24 mouse cellular contexts compared by ENCODE assay signal in the genomic region with DNA sequence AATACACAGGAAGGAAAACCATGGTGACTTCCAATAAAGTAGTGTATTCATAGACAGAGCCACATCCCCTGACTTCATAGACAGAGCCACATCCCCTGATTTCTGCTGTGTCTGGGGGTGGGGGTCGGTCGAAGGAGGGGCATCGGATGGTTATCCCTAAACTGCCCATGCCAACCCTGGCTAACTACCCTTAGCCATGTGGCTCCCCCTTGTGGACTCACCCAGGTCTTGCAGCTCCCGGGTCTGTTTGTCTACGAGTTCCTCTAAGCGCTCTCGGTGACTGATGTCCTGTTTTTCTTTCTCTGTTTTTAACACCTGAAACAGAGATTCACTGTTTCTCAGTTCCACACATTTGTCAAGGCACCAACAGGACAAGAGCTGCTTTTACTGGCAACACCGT. TPM values are rescaled to one million over a fixed set of nuclear protein-coding genes. Genes with fewer than 3 reads are reported as not detected.
A peak's percentile ranks its signal among the peaks of the same experiment; 100 is the strongest.
DNase-seq lines count a peak whose midpoint lies in the region; ATAC-seq and TF ChIP-seq lines count a peak whose summit lies in the region.
"Had no signal": no experiment of that assay in that cellular context is flagged by ENCODE, and none has a peak within 500 bp of the region (broad histone marks: within the 10 kb centered on the region; RNA-seq: fewer than 3 reads in every experiment).

No protein-coding gene starts in this region.

- peak; percentile 11 for DNase-seq in CD4-positive, CD25-positive, alpha-beta regulatory T cell, adult 2 months (ENCODE audit: low read depth, low spot score)
- no peak for DNase-seq in left cerebral cortex, adult 2 months (ENCODE audit: extremely low spot score in 1 of 2, low spot score in 2 of 2)
- no peak for DNase-seq in left cerebral cortex, postnatal 10 days (ENCODE audit: extremely low spot score in 1 of 2, low spot score in 2 of 2)
- peak; percentile 10 for DNase-seq in thymus, adult 2 months
- no peak for DNase-seq in thymus, postnatal 0 days (ENCODE audit: low spot score)
- no peak for DNase-seq in right cerebral cortex, postnatal 10 days (ENCODE audit: low spot score in 2 of 2)
- DNase-seq: adrenal gland, postnatal 25 days; cerebellum, adult 18-20 months; cerebellum, postnatal 36 days; kidney, postnatal 10 days; left cerebral cortex, postnatal 4 days; liver, embryonic 13.5 days; lung, postnatal 10 days had no signal

- intact Hi-C loops in left cerebral cortex, adult 2 months (cut with DNase I), result no loop called here
- intact Hi-C loops in left cerebral cortex, postnatal 10 days (cut with DNase I), result no loop called here

- no peaks in the 10 kb centered on the region for H3K27me3 ChIP-seq in thymus, adult 2 months (ENCODE audit: control insufficient read depth, insufficient read depth, low read length)
- H3K27me3 ChIP-seq: embryonic facial prominence, embryonic 15.5 days; heart, embryonic 12.5 days; hindbrain, embryonic 13.5 days had no signal

- WGBS in thymus, adult 2 months, result 93% methylated on average over 8 of the region's 8 CpGs
- WGBS in bone marrow, adult 2 months, result 87% methylated on average over 8 of the region's 8 CpGs

- no peak overlapping the region for H3K4me3 ChIP-seq in left cerebral cortex, adult 2 months
- H3K4me3 ChIP-seq in thymus, adult 2 months (ENCODE audit: control insufficient read depth, insufficient read depth, low read length), result no peak overlapping the region
- H3K4me3 ChIP-seq in bone marrow, adult 2 months (replicated peaks; ENCODE audit: control insufficient read depth, low read depth, low read length), result no peak overlapping the region
- H3K4me3 ChIP-seq: embryonic facial prominence, embryonic 15.5 days; heart, embryonic 12.5 days; hindbrain, embryonic 13.5 days; liver, embryonic 13.5 days had no signal

- no peaks in the 10 kb centered on the region for H3K4me1 ChIP-seq in thymus, adult 2 months (replicated peaks; ENCODE audit: control insufficient read depth, insufficient read depth, low read length)
- H3K4me1 ChIP-seq in bone marrow, adult 2 months (ENCODE audit: control insufficient read depth, insufficient read depth, low read length), result no peaks in the 10 kb centered on the region
- H3K4me1 ChIP-seq: embryonic facial prominence, embryonic 15.5 days; heart, embryonic 12.5 days; liver, embryonic 13.5 days had no signal

- no peak overlapping the region for H3K27ac ChIP-seq in left cerebral cortex, adult 2 months
- peak overlapping the region; percentile 8; the same call in 1 of the 2 replicates for H3K27ac ChIP-seq in thymus, adult 2 months (ENCODE audit: control insufficient read depth, insufficient read depth, low read length)
- H3K27ac ChIP-seq in bone marrow, adult 2 months (ENCODE audit: control insufficient read depth, insufficient read depth, low read depth, low read length, poor library complexity), result no peak overlapping the region
- H3K27ac ChIP-seq: embryonic facial prominence, embryonic 15.5 days; hindbrain, embryonic 13.5 days; liver, embryonic 13.5 days had no signal

- ATAC-seq in CD4-positive, CD25-positive, alpha-beta regulatory T cell, adult 4 months, result no peak
- ATAC-seq: forebrain, embryonic 16.5 days had no signal

- peak; percentile 13; the same call in 1 of the 2 replicates for TF ChIP-seq CTCF in left cerebral cortex, adult 2 months (IDR thresholded peaks at IDR 0.05)
- TF ChIP-seq CTCF in thymus, adult 2 months (IDR thresholded peaks at IDR 0.05; ENCODE audit: borderline replicate concordance, control insufficient read depth, extremely low read depth, insufficient read depth, low read length, poor library complexity), result no peak
- TF ChIP-seq CTCF in bone marrow, adult 2 months (IDR thresholded peaks at IDR 0.05; ENCODE audit: control insufficient read depth, insufficient read depth, low read length), result peak; percentile 24; the same call in 1 of the 2 replicates

- no peaks in the 10 kb centered on the region for H3K36me3 ChIP-seq in thymus, adult 2 months (ENCODE audit: control insufficient read depth, insufficient read depth, low read length)
- H3K36me3 ChIP-seq: embryonic facial prominence, embryonic 15.5 days; G1E; heart, embryonic 12.5 days; hindbrain, embryonic 13.5 days; liver, embryonic 13.5 days had no signal

- no peak for TF ChIP-seq POLR2A in thymus, adult 2 months (IDR thresholded peaks at IDR 0.05; ENCODE audit: control insufficient read depth, extremely low read depth, insufficient read depth, low read length, poor library complexity)
- no peak for TF ChIP-seq POLR2A in bone marrow, adult 2 months (IDR thresholded peaks at IDR 0.05; ENCODE audit: borderline replicate concordance, control insufficient read depth, low read depth, low read length)

RNA-seq across cellular contexts. Expression of a gene that starts 37.9 kb away (rescaled TPM):
- not detected for polyA plus RNA-seq in CD4-positive, CD25-positive, alpha-beta regulatory T cell, adult 4 months (2017; shearing (Covaris generic))
- total RNA-seq in left cerebral cortex, adult 2 months (2021), result under 1 TPM; 0.72 to 0.82 TPM
- 1 to 10 TPM in 1 of 2 experiments, under 1 TPM in 1; 0.90 to 1.1 TPM for total RNA-seq in left cerebral cortex, postnatal 10 days (2021)
- polyA plus RNA-seq in thymus, adult 2 months (2012; rRNA removed), result 0.05 TPM in 2 replicates
- 0.14 and 0.15 TPM in 2 replicates for polyA plus RNA-seq in thymus, postnatal 0 days (2015; fragmentation: Nextera tagmentation; extraction: Ambion mirVana)
- not detected in 2 replicates for polyA plus RNA-seq in bone marrow, adult 2 months (2011; ENCODE audit: insufficient read depth, insufficient read length, low replicate concordance, missing spikeins)
- total RNA-seq: adrenal gland, postnatal 25 days had no signal
- polyA plus RNA-seq: G1E had no signal

RNA-seq across cellular contexts. Expression of a gene that starts 38.0 kb away (rescaled TPM):
- polyA plus RNA-seq in CD4-positive, CD25-positive, alpha-beta regulatory T cell, adult 4 months (2017; shearing (Covaris generic)), result 100 to 1,000 TPM; 167 to 193 TPM
- total RNA-seq in left cerebral cortex, adult 2 months (2021), result 10 to 100 TPM; 52.7 to 61.4 TPM
- total RNA-seq in left cerebral cortex, postnatal 10 days (2021), result 10 to 100 TPM; 48.3 to 54.4 TPM
- polyA plus RNA-seq in thymus, adult 2 months (2012; rRNA removed), result 29.7 and 32.1 TPM in 2 replicates
- 209 and 229 TPM in 2 replicates for polyA plus RNA-seq in thymus, postnatal 0 days (2015; fragmentation: Nextera tagmentation; extraction: Ambion mirVana)
- 29.3 and 57.7 TPM in 2 replicates for polyA plus RNA-seq in bone marrow, adult 2 months (2011; ENCODE audit: insufficient read depth, insufficient read length, low replicate concordance, missing spikeins)

RNA-seq across cellular contexts. Expression of a gene that starts 38.8 kb away (rescaled TPM):
- not detected for polyA plus RNA-seq in CD4-positive, CD25-positive, alpha-beta regulatory T cell, adult 4 months (2017; shearing (Covaris generic))
- 1 to 10 TPM; 5.0 to 7.1 TPM for total RNA-seq in left cerebral cortex, adult 2 months (2021)
- 1 to 10 TPM; 1.5 to 1.8 TPM for total RNA-seq in left cerebral cortex, postnatal 10 days (2021)
- polyA plus RNA-seq in thymus, adult 2 months (2012; rRNA removed), result 1.7 and 2.1 TPM in 2 replicates
- 0.60 and 1.1 TPM in 2 replicates for polyA plus RNA-seq in thymus, postnatal 0 days (2015; fragmentation: Nextera tagmentation; extraction: Ambion mirVana)
- polyA plus RNA-seq in bone marrow, adult 2 months (2011; ENCODE audit: insufficient read depth, insufficient read length, low replicate concordance, missing spikeins), result not detected in 2 replicates
- total RNA-seq: adrenal gland, postnatal 25 days had no signal
- polyA plus RNA-seq: forebrain, embryonic 16.5 days; G1E had no signal

RNA-seq across cellular contexts. Expression of a gene that starts 55.8 kb away (rescaled TPM):
- polyA plus RNA-seq in CD4-positive, CD25-positive, alpha-beta regulatory T cell, adult 4 months (2017; shearing (Covaris generic)), result not detected
- not detected for total RNA-seq in left cerebral cortex, adult 2 months (2021)
- not detected for total RNA-seq in left cerebral cortex, postnatal 10 days (2021)
- 1.6 and 2.1 TPM in 2 replicates for polyA plus RNA-seq in thymus, adult 2 months (2012; rRNA removed)
- 3.0 TPM in 2 replicates for polyA plus RNA-seq in thymus, postnatal 0 days (2015; fragmentation: Nextera tagmentation; extraction: Ambion mirVana)
- polyA plus RNA-seq in bone marrow, adult 2 months (2011; ENCODE audit: insufficient read depth, insufficient read length, low replicate concordance, missing spikeins), result 1.0 and 2.1 TPM in 2 replicates
- total RNA-seq: adrenal gland, postnatal 25 days; G1E; heart, postnatal 25 days; layer of hippocampus, adult 8-10 months; midbrain, postnatal 0 days; neutrophil, adult 5-6 weeks had no signal
- polyA plus RNA-seq: forebrain, embryonic 16.5 days; G1E; hindbrain, embryonic 13.5 days; midbrain, postnatal 0 days had no signal

Comparison
In these comparisons a context has a peak if more than half of its experiments do, and no peak if none do; other contexts are left out.
1. DNase-seq: peak in CD4-positive, CD25-positive, alpha-beta regulatory T cell, adult 2 months (single experiment) and thymus, adult 2 months (single experiment); none in left cerebral cortex, adult 2 months (0 of 2), left cerebral cortex, postnatal 10 days (0 of 2), thymus, postnatal 0 days (single experiment) and right cerebral cortex, postnatal 10 days (0 of 2).